Mouse (Mus musculus) forebrain, postnatal 0 days (tissue): ENCODE results near the gene Cntnap4. TPM values are rescaled to one million over a fixed set of nuclear protein-coding genes. Genes with fewer than 3 reads are reported as not detected.

Experiments
- ATAC-seq: fragments of 200-750 bp; cut with Nextera tagmentation; 2 replicates; pipeline ENCODE4 v1.8.0; 2017; ENCODE audit warnings: mild to moderate bottlenecking, moderate library complexity
- DNase-seq: peaks from one replicate; pipeline ENCODE4 v3.0.0-alpha.2; 2015
- H3K27ac ChIP-seq: fragments of 300-500 bp; sonication (generic); 2 replicates; pipeline ENCODE4 v1.5.1; 2014; ENCODE audit warnings: low read depth, mild to moderate bottlenecking, antibody characterized with exemption, low read length, moderate library complexity, mixed read lengths
- H3K27me3 ChIP-seq: fragments of 300-500 bp; sonication (generic); 2 replicates; pipeline ENCODE4 v1.6.1; 2014; ENCODE audit warnings: mild to moderate bottlenecking, low read length, mixed read lengths; ENCODE audit not compliant: insufficient read depth
- H3K36me3 ChIP-seq: fragments of 300-500 bp; sonication (generic); 2 replicates; pipeline ENCODE4 v1.6.1; 2014; ENCODE audit warnings: mild to moderate bottlenecking, moderate library complexity; ENCODE audit not compliant: insufficient read depth
- H3K4me1 ChIP-seq: fragments of 300-500 bp; sonication (generic); 2 replicates; pipeline ENCODE4 v1.6.1; 2014; ENCODE audit warnings: antibody characterized with exemption; ENCODE audit not compliant: insufficient read depth
- H3K4me2 ChIP-seq: fragments of 300-500 bp; sonication (generic); 2 replicates; pipeline ENCODE4 v1.6.1; 2014; ENCODE audit warnings: low read depth, mild to moderate bottlenecking, moderate library complexity
- H3K4me3 ChIP-seq: fragments of 300-500 bp; sonication (generic); 2 replicates; pipeline ENCODE4 v1.5.1; 2014; ENCODE audit warnings: low read depth, low read length, mixed read lengths
- H3K9ac ChIP-seq: fragments of 300-500 bp; sonication (generic); 2 replicates; pipeline ENCODE4 v1.6.1; 2014; ENCODE audit warnings: mild to moderate bottlenecking
- H3K9me3 ChIP-seq: fragments of 300-500 bp; sonication (generic); 2 replicates; pipeline ENCODE4 v1.6.1; 2016; ENCODE audit warnings: low read length
- CTCF ChIP-seq: sonication (generic); IDR thresholded peaks from 2 replicates; pipeline ENCODE4 v1.5.1; 2016; ENCODE audit warnings: antibody characterized with exemption, control low read depth, low read depth
- WGBS: fragments of 180-500 bp; shearing (Covaris S2); extraction: QIAGEN DNeasy Blood & Tissue Kit; methylation state at CpG from one replicate; pipeline ENCODE4 v1.1.7; 2014; 5-methylcytosine and 5-hydroxymethylcytosine counted together
- polyA plus RNA-seq: library from polyadenylated mRNA; unstranded; fragments of >200 nt; fragmentation: Nextera tagmentation; extraction: Ambion mirVana; gene quantifications from 2 replicates; pipeline ENCODE4 v1.2.1, GENCODE M21; 2015
- total RNA-seq: library from RNA; depleted of rRNA; stranded (reverse); fragments of >200 nt; gene quantifications from 2 replicates; pipeline ENCODE4 v1.2.3, GENCODE M21; 2014

The Cntnap4 gene
- total and polyA plus RNA-seq, 2 experiments from 2014 or later = 14.0 to 39.2 TPM

- peak; percentile 71 for ATAC-seq
- Histone ChIP-seq H3K4me1 (0 out of 2 replicates have a peak, but pooled peaks cover 4% of the 10 kb centered on the region), H3K4me2 (no peak overlapping the region), H3K9me3 (no peaks in the 10 kb centered on the region), H3K27ac (peak overlapping the region; percentile 50; the same call in 1 of the 2 replicates), H3K9ac (no peak overlapping the region), H3K4me3 (no peak overlapping the region), H3K36me3 (no peaks in the 10 kb centered on the region), H3K27me3 (no peaks in the 10 kb centered on the region)
- no peak for TF ChIP-seq CTCF
- DNase-seq = peak; percentile 37
Observed at GRCm38 (mm10) chr8:112922151-112922550, 352.3 kb downstream of the Cntnap4 start.

GRCm38 (mm10) chr8:112922789-112923188 lies 352.9 kb downstream of the Cntnap4 start:
- H3K36me3 ChIP-seq = no peaks in the 10 kb centered on the region
- 0 out of 2 replicates have a peak, but pooled peaks cover 4% of the 10 kb centered on the region for H3K4me1 ChIP-seq
- no peaks in the 10 kb centered on the region for H3K9me3 ChIP-seq
- TF ChIP-seq CTCF = no peak
- peak overlapping the region; percentile 50; the same call in 1 of the 2 replicates for H3K27ac ChIP-seq
- WGBS = 90% methylated on average over 5 of the region's 5 CpGs
- no peak overlapping the region for H3K4me3 ChIP-seq
- ATAC-seq = no peak
- H3K4me2 ChIP-seq = no peak overlapping the region
- no peak for DNase-seq
- no peak overlapping the region for H3K9ac ChIP-seq
- no peaks in the 10 kb centered on the region for H3K27me3 ChIP-seq
